Mouse (Mus musculus) neutrophil, adult 59 days (primary cell): ENCODE measurements around the gene Slc6a3. TPM values are rescaled to one million over a fixed set of nuclear protein-coding genes. Genes with fewer than 3 reads are reported as not detected.

Experiments
- total RNA-seq, 2 experiments: library from RNA; stranded (reverse); gene quantifications; 1 replicate in 1 of 2; 2 replicates in 1 of 2; pipeline ENCODE4 v1.2.4; 2023

The Slc6a3 gene
- total RNA-seq: not detected

DNA sequence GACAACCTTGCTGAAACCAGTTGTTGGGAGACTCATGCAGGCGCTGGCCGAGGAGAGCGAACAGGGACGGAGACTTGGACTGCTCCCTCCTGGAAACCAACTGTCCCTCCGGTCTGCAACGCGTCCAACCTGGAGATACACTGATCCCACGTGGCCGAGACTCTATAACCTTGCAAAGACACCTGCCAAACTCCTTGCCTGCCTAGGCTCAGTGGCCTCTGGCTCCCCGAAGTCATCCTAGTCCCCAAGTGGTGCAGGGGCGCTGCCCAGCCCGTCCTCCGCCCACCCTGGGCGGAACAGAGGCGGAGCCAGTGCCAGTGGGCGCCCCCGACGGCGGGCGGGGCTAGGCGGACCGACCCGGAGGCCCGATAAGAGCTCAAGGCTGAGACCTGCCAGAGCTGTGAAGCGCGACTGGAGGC, at the start of gene Slc6a3:
Gene Slc6a3, plus strand, starts transcription at position 345 of the 419 bp plus-strand sequence.

DNA sequence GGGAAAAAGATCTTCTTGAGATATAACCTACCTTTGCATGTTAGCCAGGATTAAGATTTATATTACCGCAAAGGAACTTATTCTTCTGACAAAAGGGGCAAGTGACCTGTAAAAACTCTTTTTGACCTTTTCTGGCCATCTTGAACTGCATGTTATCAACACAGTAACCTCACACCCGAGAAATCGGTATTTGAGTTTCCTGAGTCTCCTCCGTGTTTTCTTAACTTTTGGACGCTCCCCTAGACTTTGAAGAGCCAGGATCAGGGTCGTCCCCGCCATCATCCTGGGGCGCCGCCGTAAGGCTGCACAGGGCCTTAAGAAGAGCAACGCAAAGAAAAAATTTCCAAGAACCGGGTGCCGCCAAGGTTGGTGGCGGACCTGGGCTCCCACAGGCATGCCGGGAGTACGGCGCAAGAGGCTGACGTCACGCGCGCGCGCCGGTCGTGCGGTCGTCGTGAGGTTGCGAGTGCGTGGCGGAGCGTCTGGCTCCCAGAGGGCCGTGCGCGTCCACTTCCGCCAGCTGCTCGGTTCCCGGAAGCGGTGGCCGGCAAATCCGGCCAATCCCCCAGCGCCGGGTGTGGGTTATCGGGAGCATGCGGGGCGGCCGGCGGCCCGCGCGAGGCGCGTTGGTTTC, 67.1 kb downstream of the Slc6a3 start, which contains the start of gene Clptm1l:
Gene Clptm1l, plus strand, starts transcription at position 485 of the 634 bp plus-strand sequence.

DNA sequence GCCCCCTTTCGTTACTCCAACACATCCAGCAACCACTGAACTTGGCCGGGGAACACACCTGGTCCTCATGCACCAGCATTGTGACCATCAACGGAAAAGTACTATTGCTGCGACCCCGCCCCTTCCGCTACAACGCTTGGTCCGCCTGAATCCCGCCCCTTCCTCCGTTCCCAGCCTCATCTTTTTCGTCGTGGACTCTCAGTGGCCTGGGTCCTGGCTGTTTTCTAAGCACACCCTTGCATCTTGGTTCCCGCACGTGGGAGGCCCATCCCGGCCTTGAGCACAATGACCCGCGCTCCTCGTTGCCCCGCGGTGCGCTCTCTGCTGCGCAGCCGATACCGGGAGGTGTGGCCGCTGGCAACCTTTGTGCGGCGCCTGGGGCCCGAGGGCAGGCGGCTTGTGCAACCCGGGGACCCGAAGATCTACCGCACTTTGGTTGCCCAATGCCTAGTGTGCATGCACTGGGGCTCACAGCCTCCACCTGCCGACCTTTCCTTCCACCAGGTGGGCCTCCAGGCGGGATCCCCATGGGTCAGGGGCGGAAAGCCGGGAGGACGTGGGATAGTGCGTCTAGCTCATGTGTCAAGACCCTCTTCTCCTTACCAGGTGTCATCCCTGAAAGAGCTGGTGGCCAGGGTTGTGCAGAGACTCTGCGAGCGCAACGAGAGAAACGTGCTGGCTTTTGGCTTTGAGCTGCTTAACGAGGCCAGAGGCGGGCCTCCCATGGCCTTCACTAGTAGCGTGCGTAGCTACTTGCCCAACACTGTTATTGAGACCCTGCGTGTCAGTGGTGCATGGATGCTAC, 90.4 kb downstream of the Slc6a3 start, which contains the start of gene Tert:
Gene Tert, plus strand, starts transcription at position 167 of the 805 bp plus-strand sequence.

Other genes starting within 250 kb of the Slc6a3 start
- 10 to 100 TPM; 23.6 to 24.6 TPM for gene Mrpl36, start 208.2 kb upstream of the Slc6a3 start, total RNA-seq
- 10 to 100 TPM; 56.7 to 67.9 TPM for gene Ndufs6, start 208.2 kb upstream of the Slc6a3 start, total RNA-seq
- 10 to 100 TPM; 36.7 to 49.5 TPM for gene Lpcat1, start 69.5 kb upstream of the Slc6a3 start, total RNA-seq
- gene Clptm1l, start 67.3 kb downstream of the Slc6a3 start, total RNA-seq: 10 to 100 TPM; 83.5 to 85.4 TPM
- gene Tert, start 90.2 kb downstream of the Slc6a3 start, total RNA-seq: under 1 TPM; 0.16 to 0.79 TPM
- gene Slc6a18, start 141.3 kb downstream of the Slc6a3 start, total RNA-seq: not detected
- not detected for gene Slc6a19, start 168.1 kb downstream of the Slc6a3 start, total RNA-seq
- 1 to 10 TPM; 2.9 to 3.0 TPM for gene Slc12a7, start 196.3 kb downstream of the Slc6a3 start, total RNA-seq